Mouse (Mus musculus) embryonic facial prominence, embryonic 15.5 days (tissue): Measurements from ENCODE around the gene Ctdsp2. TPM values are rescaled to one million over a fixed set of nuclear protein-coding genes. Genes with fewer than 3 reads are reported as not detected.

Experiments used
- ATAC-seq: fragments of 200-750 bp; cut with Nextera tagmentation; 2 replicates; pipeline ENCODE4 v1.8.0; 2017; ENCODE audit warnings: low read depth, moderate TSS enrichment; ENCODE audit not compliant: insufficient number of reproducible peaks, low FRiP score, low TSS enrichment
- H3K27ac ChIP-seq: fragments of 300-500 bp; sonication (generic); replicated peaks from 2 replicates; pipeline ENCODE4 v1.5.1; 2015; ENCODE audit warnings: mild to moderate bottlenecking, inconsistent platforms
- H3K27me3 ChIP-seq: fragments of 300-500 bp; sonication (generic); 2 replicates; pipeline ENCODE4 v1.6.1; 2015; ENCODE audit warnings: inconsistent platforms
- H3K36me3 ChIP-seq: fragments of 300-500 bp; sonication (generic); 2 replicates; pipeline ENCODE4 v1.6.1; 2015; ENCODE audit warnings: mild to moderate bottlenecking, inconsistent platforms
- H3K4me1 ChIP-seq: fragments of 300-500 bp; sonication (generic); 2 replicates; pipeline ENCODE4 v1.6.1; 2015; ENCODE audit warnings: inconsistent platforms
- H3K4me2 ChIP-seq: fragments of 300-500 bp; sonication (generic); replicated peaks from 2 replicates; pipeline ENCODE4 v1.6.1; 2015; ENCODE audit warnings: mild to moderate bottlenecking, inconsistent platforms
- H3K4me3 ChIP-seq: fragments of 300-500 bp; sonication (generic); replicated peaks from 2 replicates; pipeline ENCODE4 v1.5.1; 2015; ENCODE audit warnings: mild to moderate bottlenecking, inconsistent platforms
- H3K9ac ChIP-seq: fragments of 300-500 bp; sonication (generic); 2 replicates; pipeline ENCODE4 v1.6.1; 2015; ENCODE audit warnings: inconsistent platforms
- H3K9me3 ChIP-seq: fragments of 300-500 bp; sonication (generic); replicated peaks from 2 replicates; pipeline ENCODE4 v1.6.1; 2016; ENCODE audit warnings: inconsistent platforms
- WGBS: fragments of 180-500 bp; shearing (Covaris S2); methylation state at CpG from one replicate; pipeline ENCODE4 v1.1.7; 2015; 5-methylcytosine and 5-hydroxymethylcytosine counted together
- polyA plus RNA-seq: library from polyadenylated mRNA; unstranded; fragments of >200 nt; fragmentation: Nextera tagmentation; extraction: Ambion mirVana; gene quantifications from 2 replicates; pipeline ENCODE4 v1.2.1, GENCODE M21; 2015

Ctdsp2 gene
- 92.5 and 93.9 TPM in 2 replicates for polyA plus RNA-seq

DNA sequence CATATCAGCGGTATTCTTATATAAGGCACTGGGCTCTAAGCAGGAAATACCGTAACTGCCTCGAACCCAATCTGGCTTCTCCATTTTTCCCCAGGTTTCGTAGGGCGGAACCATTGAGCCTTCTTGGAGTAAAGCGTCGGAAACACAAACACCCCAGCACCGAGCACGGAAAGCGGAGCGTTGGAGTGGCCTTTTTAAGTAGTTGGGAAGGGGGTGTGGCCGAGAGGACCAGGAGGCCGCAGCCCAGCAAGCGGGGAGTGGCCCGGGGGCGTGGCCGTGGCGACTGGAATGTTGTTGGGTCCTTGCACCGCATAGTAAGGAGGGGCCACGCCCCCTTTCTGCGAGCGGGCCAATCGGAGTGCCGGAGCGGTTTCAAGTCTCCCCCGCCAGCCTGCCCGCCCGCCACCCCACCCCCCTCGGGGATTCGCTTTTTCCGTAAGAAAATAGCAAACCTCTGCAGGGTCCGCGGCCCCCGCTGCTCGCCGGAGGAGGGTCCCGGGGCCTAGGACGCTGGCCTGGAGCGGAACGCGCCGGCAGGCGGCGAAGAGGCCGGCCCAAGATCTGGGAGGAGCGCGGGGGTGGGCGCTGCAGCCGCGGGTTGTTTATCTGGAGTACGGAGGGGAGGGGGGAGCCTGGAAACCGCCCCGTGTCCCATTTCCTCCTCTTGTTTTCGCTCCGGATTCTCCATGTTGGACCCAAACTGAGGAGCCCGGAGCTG is at the start of gene Ctdsp2:
Gene Ctdsp2, plus strand, starts transcription at position 441 of the 718 bp plus-strand sequence.
- no peaks in the 10 kb centered on the region for H3K36me3 ChIP-seq
- H3K27ac ChIP-seq: peak within 1 kb of the TSS; percentile 100
- peak; percentile 93 for ATAC-seq
- peaks cover 41% of the 10 kb centered on the region for H3K4me1 ChIP-seq
- no peaks in the 10 kb centered on the region for H3K9me3 ChIP-seq
- peak within 1 kb of the TSS; percentile 72 for H3K4me2 ChIP-seq
- peak within 1 kb of the TSS; percentile 87 for H3K4me3 ChIP-seq
- H3K9ac ChIP-seq: peak within 1 kb of the TSS; percentile 99
- WGBS: under 1% methylated on average over 55 of the region's 56 CpGs
- H3K27me3 ChIP-seq: no peaks in the 10 kb centered on the region

- H3K4me2 ChIP-seq: peak overlapping the region; percentile 93
- H3K4me1 ChIP-seq: peaks cover 80% of the 10 kb centered on the region
- WGBS: 9% methylated on average over 12 of the region's 12 CpGs
- H3K27ac ChIP-seq: peak overlapping the region; percentile 96
- H3K4me3 ChIP-seq: peak overlapping the region; percentile 54
- no peaks in the 10 kb centered on the region for H3K27me3 ChIP-seq
- ATAC-seq: no peak
- H3K9me3 ChIP-seq: no peaks in the 10 kb centered on the region
- peak overlapping the region; percentile 51; the same call in 1 of the 2 replicates for H3K9ac ChIP-seq
- H3K36me3 ChIP-seq: no peaks in the 10 kb centered on the region
Measured at GRCm38 (mm10) chr10:126928819-126929206, 49.7 kb upstream of the Ctdsp2 start.

GRCm38 (mm10) chr10:126929543-126929942 is 49.0 kb upstream of the Ctdsp2 start:
- peak overlapping the region; percentile 96 for H3K27ac ChIP-seq
- 0 out of 2 replicates have a peak overlapping the region, but pooled peaks have one; percentile 51 for H3K9ac ChIP-seq

DNA sequence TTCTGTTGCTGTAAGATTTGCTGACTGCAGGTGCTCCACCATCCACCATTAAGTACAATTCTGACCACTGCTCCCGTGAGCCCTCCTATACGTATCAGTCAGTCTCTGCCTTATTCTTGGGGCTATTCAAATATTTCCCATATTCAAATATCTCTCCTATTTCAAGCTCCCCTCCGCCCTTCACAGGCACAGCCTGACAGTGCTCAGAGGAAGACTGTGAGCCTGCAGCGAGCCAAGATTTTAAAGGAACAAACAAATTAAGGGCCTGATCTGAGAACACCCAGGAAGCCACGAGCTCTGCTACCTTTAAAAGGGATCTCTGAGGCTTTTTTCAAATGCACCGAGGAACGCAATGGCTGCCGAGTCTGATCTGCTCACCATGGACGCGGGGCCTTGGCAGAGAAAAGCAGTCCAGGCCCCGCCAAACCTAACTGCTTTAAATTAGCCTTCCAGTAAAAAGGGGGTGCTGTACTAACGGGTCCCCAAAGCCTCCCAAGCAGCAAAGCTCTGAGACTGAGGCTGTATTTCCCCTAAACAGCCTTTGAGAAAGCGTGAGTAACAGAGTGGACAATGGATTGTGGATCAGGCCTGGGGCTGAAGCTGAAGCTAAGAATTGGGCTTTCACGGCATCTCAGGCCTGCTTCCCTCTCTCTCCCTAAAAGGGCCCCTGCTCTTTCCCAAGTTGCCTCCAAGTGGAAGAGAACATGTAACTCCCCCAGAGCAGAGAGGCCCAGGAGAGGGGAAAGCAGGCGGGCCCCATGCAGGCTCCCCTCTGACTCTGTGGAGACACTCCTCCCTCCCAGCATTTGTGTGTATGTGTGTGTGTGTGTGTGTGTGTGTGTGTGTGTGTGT is 48.0 kb upstream of the Ctdsp2 start:
- Histone ChIP-seq H3K27ac (peak overlapping the region; percentile 96), H3K4me3 (peak overlapping the region; percentile 1), H3K9me3 (no peaks in the 10 kb centered on the region), H3K27me3 (no peaks in the 10 kb centered on the region), H3K4me1 (peaks cover 90% of the 10 kb centered on the region), H3K4me2 (peak overlapping the region; percentile 18), H3K36me3 (no peaks in the 10 kb centered on the region), H3K9ac (peak overlapping the region; percentile 1; the same call in 1 of the 2 replicates)
- WGBS: 10% methylated on average over 15 of the region's 15 CpGs
- peak; percentile 80 for ATAC-seq

More at GRCm38 (mm10) chr10:126929543-126929942, 49.0 kb upstream of the Ctdsp2 start:
- H3K4me3 ChIP-seq: no peak overlapping the region
- no peak for ATAC-seq
- WGBS: 33% methylated on average over 3 of the region's 3 CpGs
- no peaks in the 10 kb centered on the region for H3K27me3 ChIP-seq
- peak overlapping the region; percentile 93; the same call in 1 of the 2 replicates for H3K4me2 ChIP-seq
- no peaks in the 10 kb centered on the region for H3K9me3 ChIP-seq
- H3K4me1 ChIP-seq: peaks cover 83% of the 10 kb centered on the region
- no peaks in the 10 kb centered on the region for H3K36me3 ChIP-seq

DNA sequence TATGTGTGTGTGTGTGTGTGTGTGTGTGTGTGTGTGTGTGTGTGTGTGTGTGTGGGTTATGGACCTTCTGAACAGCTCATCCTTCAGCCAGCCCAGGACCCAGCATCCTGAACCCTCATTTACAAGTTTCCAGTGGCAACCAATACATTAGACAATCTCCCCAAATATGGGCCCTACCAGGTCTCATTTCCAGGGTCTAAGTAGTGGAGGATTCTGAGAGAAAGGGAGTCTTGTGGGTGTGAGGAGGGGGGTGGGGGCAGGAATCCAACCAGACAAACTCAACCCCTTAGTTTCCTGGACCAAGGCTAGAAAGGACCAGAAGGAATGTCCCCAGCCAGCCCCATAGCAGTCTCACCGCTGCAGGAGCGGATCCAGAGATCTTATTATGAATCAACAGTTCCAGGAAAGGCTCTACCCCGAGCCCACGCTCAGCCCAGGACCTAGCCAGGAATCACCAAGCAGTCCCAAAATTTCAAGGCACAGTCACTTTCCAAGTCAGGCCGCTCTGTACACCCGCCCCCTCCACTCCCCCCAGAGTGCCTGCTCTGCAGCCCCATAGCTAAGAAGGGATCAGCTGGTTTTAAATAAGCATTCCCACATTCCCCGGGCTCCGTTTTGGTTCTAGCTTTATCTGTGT is 47.3 kb upstream of the Ctdsp2 start:
- peak overlapping the region; percentile 96 for H3K27ac ChIP-seq
- peak; percentile 2; the same call in 1 of the 2 replicates for ATAC-seq
- peaks cover 90% of the 10 kb centered on the region for H3K4me1 ChIP-seq
- no peaks in the 10 kb centered on the region for H3K36me3 ChIP-seq
- no peaks in the 10 kb centered on the region for H3K27me3 ChIP-seq
- H3K4me3 ChIP-seq: no peak overlapping the region
- H3K4me2 ChIP-seq: peak overlapping the region; percentile 27
- H3K9ac ChIP-seq: 0 out of 2 replicates have a peak overlapping the region, but pooled peaks have one; percentile 7
- no peaks in the 10 kb centered on the region for H3K9me3 ChIP-seq
- 18% methylated on average over 8 of the region's 8 CpGs for WGBS

DNA sequence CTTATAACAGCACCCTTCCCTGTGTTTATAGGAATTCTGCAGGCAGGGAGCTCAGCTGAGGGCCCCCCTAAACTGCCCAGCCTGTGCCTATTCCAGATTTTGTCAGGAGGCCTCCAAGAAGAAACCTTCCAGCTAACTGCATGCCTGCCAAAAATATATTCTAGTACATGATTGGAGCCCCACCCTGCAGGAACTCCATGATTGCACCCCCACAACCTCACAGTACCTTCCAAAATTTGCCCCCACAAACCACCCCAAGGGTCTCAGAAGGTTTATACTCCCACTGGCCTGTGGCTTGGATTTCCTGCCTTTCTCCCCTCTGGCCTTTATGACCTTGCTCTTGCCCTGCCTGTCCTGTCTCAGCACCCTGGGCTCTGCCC is 46.8 kb upstream of the Ctdsp2 start:
- peaks cover 91% of the 10 kb centered on the region for H3K4me1 ChIP-seq
- H3K27me3 ChIP-seq: no peaks in the 10 kb centered on the region
- H3K27ac ChIP-seq: peak overlapping the region; percentile 96
- H3K36me3 ChIP-seq: no peaks in the 10 kb centered on the region
- H3K9me3 ChIP-seq: no peaks in the 10 kb centered on the region
- H3K4me2 ChIP-seq: peak overlapping the region; percentile 27; the same call in 1 of the 2 replicates
- no peak overlapping the region for H3K4me3 ChIP-seq
- no peak overlapping the region for H3K9ac ChIP-seq
- no peak for ATAC-seq

DNA sequence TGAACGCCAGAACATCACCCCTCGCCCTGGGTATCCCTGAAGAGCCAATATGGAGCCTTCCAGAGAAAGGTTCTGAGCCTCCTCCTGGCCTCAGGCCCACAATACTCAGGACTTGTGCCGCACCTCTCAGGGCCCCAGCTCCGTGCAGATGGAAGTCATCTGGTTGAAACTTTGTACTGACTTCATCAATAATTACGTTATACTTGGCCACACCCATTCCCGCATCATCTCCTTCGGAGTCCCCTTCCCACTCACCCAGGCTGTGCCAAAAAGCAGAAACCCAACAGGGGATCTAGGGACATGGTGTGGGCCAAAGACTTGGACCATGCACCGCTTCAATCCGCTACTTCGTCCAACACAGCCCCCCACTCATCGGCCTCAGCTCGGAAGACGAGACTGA is 44.0 kb upstream of the Ctdsp2 start:
- H3K4me1 ChIP-seq: peaks cover 63% of the 10 kb centered on the region
- no peaks in the 10 kb centered on the region for H3K36me3 ChIP-seq
- no peak overlapping the region for H3K4me3 ChIP-seq
- no peaks in the 10 kb centered on the region for H3K27me3 ChIP-seq
- H3K9ac ChIP-seq: no peak overlapping the region
- H3K27ac ChIP-seq: peak overlapping the region; percentile 98
- 0 out of 2 replicates have a peak, but pooled peaks have one; percentile 2 for ATAC-seq
- WGBS: 55% methylated on average over 13 of the region's 13 CpGs
- H3K9me3 ChIP-seq: no peaks in the 10 kb centered on the region
- no peak overlapping the region for H3K4me2 ChIP-seq

- Histone ChIP-seq H3K36me3 (no peaks in the 10 kb centered on the region), H3K9me3 (no peaks in the 10 kb centered on the region), H3K27me3 (no peaks in the 10 kb centered on the region), H3K27ac (peak overlapping the region; percentile 98), H3K4me3 (peak overlapping the region; percentile 7; the same call in 1 of the 2 replicates), H3K9ac (no peak overlapping the region), H3K4me2 (peak overlapping the region; percentile 38), H3K4me1 (peaks cover 57% of the 10 kb centered on the region)
- WGBS: 52% methylated on average over 8 of the region's 8 CpGs
- ATAC-seq: no peak
Measured at GRCm38 (mm10) chr10:126935121-126935520, 43.4 kb upstream of the Ctdsp2 start.

DNA sequence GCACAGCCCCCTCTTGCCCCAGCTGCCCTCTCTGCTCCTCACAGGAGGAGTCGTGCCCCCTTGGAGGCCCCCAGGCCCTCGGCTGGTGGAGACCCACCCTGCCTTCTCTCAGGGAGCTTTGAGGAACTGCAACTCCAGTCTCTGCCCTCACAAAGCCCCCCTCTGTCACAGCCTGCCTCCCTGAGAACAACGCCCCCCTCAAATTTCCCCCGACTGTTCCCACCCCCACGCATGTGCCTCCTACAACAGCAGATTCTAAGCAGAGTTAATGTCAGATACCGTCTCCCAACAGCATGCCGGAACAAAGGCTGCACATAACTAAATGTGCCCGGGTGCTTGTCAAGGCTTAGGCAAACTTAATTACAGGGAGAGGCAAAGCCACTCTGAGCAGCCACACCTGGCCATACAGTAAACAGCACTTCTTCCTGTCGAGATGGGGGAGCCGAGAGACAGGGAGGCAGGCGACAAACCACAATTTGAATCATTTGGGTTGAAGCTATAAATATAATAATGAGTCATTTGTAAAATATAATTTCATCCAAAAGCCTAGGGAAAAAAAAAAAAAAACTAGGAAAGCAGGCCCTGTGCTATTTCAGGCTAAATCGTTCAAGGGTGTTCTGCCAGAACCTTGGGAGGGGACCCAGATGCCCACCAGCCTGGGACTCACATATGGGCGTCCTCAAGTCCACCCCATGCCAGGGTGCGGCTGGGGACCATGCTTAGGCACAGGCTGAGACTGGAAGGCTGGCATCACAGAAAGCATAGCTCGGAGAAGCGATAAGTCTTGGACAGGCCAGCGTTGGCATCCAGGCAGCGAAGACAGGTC is 42.7 kb upstream of the Ctdsp2 start:
- peak; percentile 34 for ATAC-seq
- Histone ChIP-seq H3K4me1 (peaks cover 51% of the 10 kb centered on the region), H3K4me3 (peak overlapping the region; percentile 7; the same call in 1 of the 2 replicates), H3K9me3 (no peaks in the 10 kb centered on the region), H3K4me2 (peak overlapping the region; percentile 38), H3K9ac (no peak overlapping the region), H3K27me3 (no peaks in the 10 kb centered on the region), H3K36me3 (no peaks in the 10 kb centered on the region), H3K27ac (peak overlapping the region; percentile 98)
- WGBS: 25% methylated on average over 18 of the region's 18 CpGs

GRCm38 (mm10) chr10:126940949-126941348 is 37.6 kb upstream of the Ctdsp2 start:
- 61% methylated on average over 7 of the region's 7 CpGs for WGBS

More at GRCm38 (mm10) chr10:126940949-126941348, 37.6 kb upstream of the Ctdsp2 start:
- H3K27me3 ChIP-seq: no peaks in the 10 kb centered on the region
- H3K9ac ChIP-seq: no peak overlapping the region
- H3K27ac ChIP-seq: no peak overlapping the region
- H3K4me2 ChIP-seq: no peak overlapping the region
- no peaks in the 10 kb centered on the region for H3K36me3 ChIP-seq
- no peak for ATAC-seq
- no peaks in the 10 kb centered on the region for H3K9me3 ChIP-seq
- H3K4me1 ChIP-seq: peaks cover 7% of the 10 kb centered on the region
- no peak overlapping the region for H3K4me3 ChIP-seq
